Mouse (Mus musculus) heart, postnatal 0 days (tissue): ENCODE data around the gene F2. TPM values are rescaled to one million over a fixed set of nuclear protein-coding genes. Genes with fewer than 3 reads are reported as not detected.
A peak's percentile ranks its signal among the peaks of the same experiment; 100 is the strongest.

Experiments
- ATAC-seq: fragments of 200-750 bp; cut with Nextera tagmentation; 2 replicates; pipeline ENCODE4 v1.8.0; 2017; ENCODE audit warnings: low read depth, moderate number of reproducible peaks, moderate library complexity; ENCODE audit not compliant: insufficient read depth
- DNase-seq: peaks from one replicate; pipeline ENCODE4 v3.0.0-alpha.2; 2016; ENCODE audit warnings: low spot score
- H3K27ac ChIP-seq: fragments of 300-500 bp; sonication (generic); 2 replicates; pipeline ENCODE4 v1.5.1; 2014; ENCODE audit warnings: low read depth, mild to moderate bottlenecking
- H3K27me3 ChIP-seq: fragments of 300-500 bp; sonication (generic); 2 replicates; pipeline ENCODE4 v1.6.1; 2014; ENCODE audit warnings: low read length, mixed read lengths; ENCODE audit not compliant: control insufficient read depth, insufficient read depth
- H3K36me3 ChIP-seq: fragments of 300-500 bp; sonication (generic); replicated peaks from 2 replicates; pipeline ENCODE4 v1.6.1; 2014; ENCODE audit warnings: low read length, mixed read lengths; ENCODE audit not compliant: control insufficient read depth, insufficient read depth
- H3K4me1 ChIP-seq: fragments of 300-500 bp; sonication (generic); 2 replicates; pipeline ENCODE4 v1.6.1; 2014; ENCODE audit warnings: antibody characterized with exemption; ENCODE audit not compliant: control insufficient read depth, insufficient read depth
- H3K4me2 ChIP-seq: fragments of 300-500 bp; sonication (generic); 2 replicates; pipeline ENCODE4 v1.6.1; 2014; ENCODE audit warnings: low read depth, mild to moderate bottlenecking, low read length, moderate library complexity
- H3K4me3 ChIP-seq: fragments of 300-500 bp; sonication (generic); 2 replicates; pipeline ENCODE4 v1.5.1; 2014; ENCODE audit warnings: low read depth, low read length
- H3K9ac ChIP-seq: fragments of 300-500 bp; sonication (generic); replicated peaks from 2 replicates; pipeline ENCODE4 v1.6.1; 2014; ENCODE audit warnings: low read depth, low read length, mixed read lengths
- H3K9me3 ChIP-seq: fragments of 300-500 bp; sonication (generic); replicated peaks from 2 replicates; pipeline ENCODE4 v1.6.1; 2016; ENCODE audit warnings: low read length; ENCODE audit not compliant: control insufficient read depth
- CTCF ChIP-seq: IDR thresholded peaks from 2 replicates; pipeline ENCODE4 v1.5.1; 2016; ENCODE audit warnings: antibody characterized with exemption, control low read depth, low read depth
- EP300 ChIP-seq: IDR thresholded peaks from 2 replicates; pipeline ENCODE4 v1.6.1; 2016; ENCODE audit warnings: antibody characterized with exemption, low read depth
- WGBS: fragments of 180-500 bp; shearing (Covaris S2); extraction: QIAGEN DNeasy Blood & Tissue Kit; methylation state at CpG from one replicate; pipeline ENCODE4 v1.1.7; 2014; 5-methylcytosine and 5-hydroxymethylcytosine counted together
- polyA plus RNA-seq: library from polyadenylated mRNA; unstranded; fragments of >200 nt; fragmentation: Nextera tagmentation; extraction: Ambion mirVana; gene quantifications from 2 replicates; pipeline ENCODE4 v1.2.1, GENCODE M21; 2015
- total RNA-seq: library from RNA; depleted of rRNA; stranded (reverse); fragments of >200 nt; gene quantifications from 2 replicates; pipeline ENCODE4 v1.2.3, GENCODE M21; 2014; ENCODE audit warnings: low replicate concordance

Gene F2
- total and polyA plus RNA-seq, 2 experiments from 2014 or later: 0.08 to 0.12 TPM

GRCm38 (mm10) chr2:91651458-91652258, 15.4 kb upstream of the F2 start:
- DNase-seq (no peak), ATAC-seq (no peak)
- Histone ChIP-seq H3K36me3 (peaks cover 34% of the 10 kb centered on the region), H3K4me3 (no peak overlapping the region), H3K27me3 (no peaks in the 10 kb centered on the region), H3K4me1 (peaks cover 50% of the 10 kb centered on the region), H3K4me2 (peak overlapping the region; percentile 29; the same call in 1 of the 2 replicates), H3K27ac (peak overlapping the region; percentile 64; the same call in 1 of the 2 replicates), H3K9me3 (no peaks in the 10 kb centered on the region), H3K9ac (no peak overlapping the region; the same call in 1 of the 2 replicates)
- 61% methylated on average over 14 of the region's 14 CpGs for WGBS
- TF ChIP-seq EP300 (no peak), CTCF (no peak)

- Histone ChIP-seq H3K4me2 (peak overlapping the region; percentile 93), H3K4me3 (peak overlapping the region; percentile 97), H3K27me3 (no peaks in the 10 kb centered on the region), H3K9ac (peak overlapping the region; percentile 83), H3K9me3 (no peaks in the 10 kb centered on the region), H3K27ac (peak overlapping the region; percentile 96), H3K4me1 (peaks cover 38% of the 10 kb centered on the region), H3K36me3 (peaks cover 40% of the 10 kb centered on the region)
- ATAC-seq: peak; percentile 45
- WGBS: 7% methylated on average over 16 of the region's 16 CpGs
- TF ChIP-seq EP300 (no peak), CTCF (no peak)
- no peak for DNase-seq
These were observed 14.3 kb upstream of the F2 start for GRCm38 (mm10) chr2:91650360-91650995.

- Histone ChIP-seq H3K4me3 (peak within 1 kb of the TSS; percentile 97), H3K36me3 (peaks cover 40% of the 10 kb centered on the region), H3K4me2 (peak within 1 kb of the TSS; percentile 93), H3K4me1 (peaks cover 31% of the 10 kb centered on the region), H3K27me3 (no peaks in the 10 kb centered on the region), H3K9me3 (no peaks in the 10 kb centered on the region), H3K9ac (peak within 1 kb of the TSS; percentile 83), H3K27ac (peak within 1 kb of the TSS; percentile 96)
- under 1% methylated on average over 44 of the region's 44 CpGs for WGBS
- no peak for TF ChIP-seq CTCF
- peak; percentile 80; the same call in 1 of the 2 replicates for TF ChIP-seq EP300
- DNase-seq (peak; percentile 98), ATAC-seq (peak; percentile 92)
These were observed 13.5 kb upstream of the F2 start, which contains the start of the genes Zfp408 and Arhgap1 for GRCm38 (mm10) chr2:91649553-91650359. Zfp408 (minus strand) TSS chr2:91649791. Arhgap1 (plus strand) TSS chr2:91649860.

- peaks cover 40% of the 10 kb centered on the region for H3K36me3 ChIP-seq
- no peak for DNase-seq
- H3K9ac ChIP-seq: peak overlapping the region; percentile 83
- H3K4me2 ChIP-seq: peak overlapping the region; percentile 93
- no peak for TF ChIP-seq EP300
- H3K4me1 ChIP-seq: peaks cover 31% of the 10 kb centered on the region
- ATAC-seq: no peak
- 1% methylated on average over 15 of the region's 15 CpGs for WGBS
- H3K27me3 ChIP-seq: no peaks in the 10 kb centered on the region
- H3K4me3 ChIP-seq: peak overlapping the region; percentile 97
- H3K9me3 ChIP-seq: no peaks in the 10 kb centered on the region
- H3K27ac ChIP-seq: peak overlapping the region; percentile 95
These were observed 12.9 kb upstream of the F2 start for GRCm38 (mm10) chr2:91649152-91649551.

- H3K27ac ChIP-seq: no peak overlapping the region
- no peaks in the 10 kb centered on the region for H3K9me3 ChIP-seq
- H3K4me3 ChIP-seq: no peak overlapping the region
- H3K4me1 ChIP-seq: peaks cover 12% of the 10 kb centered on the region
- no peak overlapping the region for H3K4me2 ChIP-seq
- TF ChIP-seq EP300 (no peak), CTCF (peak; percentile 59)
- DNase-seq (no peak), ATAC-seq (no peak)
- peaks cover 49% of the 10 kb centered on the region for H3K36me3 ChIP-seq
- WGBS: 10% methylated on average over 1 of the region's 1 CpGs
- no peak overlapping the region for H3K9ac ChIP-seq
- no peaks in the 10 kb centered on the region for H3K27me3 ChIP-seq
These were observed 10.5 kb upstream of the F2 start for GRCm38 (mm10) chr2:91646733-91647132.
